Mouse (Mus musculus) lung, postnatal 0 days (tissue): ENCODE measurements around the gene Acox3.

Experiments
- CTCF ChIP-seq: IDR thresholded peaks from 2 replicates; pipeline ENCODE4 v1.5.1; 2016; ENCODE audit warnings: antibody characterized with exemption, mild to moderate bottlenecking
- EP300 ChIP-seq: IDR thresholded peaks from 2 replicates; pipeline ENCODE4 v1.6.1; 2016; ENCODE audit warnings: antibody characterized with exemption, mild to moderate bottlenecking, control low read depth

DNA sequence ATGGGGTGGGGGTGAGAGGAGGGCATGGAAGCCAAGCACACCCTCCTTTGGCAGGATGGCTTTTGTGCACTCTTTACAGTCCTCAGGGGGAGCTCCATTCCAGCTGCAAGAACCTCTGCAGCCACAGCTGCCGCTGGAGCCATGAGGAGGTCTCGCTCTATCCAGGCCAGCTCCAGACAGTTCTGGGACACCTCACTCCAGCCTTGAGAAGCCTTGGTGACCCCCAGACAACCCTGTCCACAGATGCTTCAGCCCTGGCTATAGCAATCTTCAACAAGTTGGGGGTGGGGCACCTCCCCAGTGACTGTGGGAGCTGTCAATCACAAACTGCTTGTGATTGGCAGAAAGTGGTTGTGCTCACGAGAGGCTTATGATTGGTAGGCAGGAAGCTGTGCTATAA, 76.7 kb downstream of the Acox3 start:
- TF ChIP-seq CTCF (no peak), EP300 (no peak)
